Mouse (Mus musculus) G1E-ER4 (cell line): Measurements from ENCODE around the gene Gstt4. TPM values are rescaled to one million over a fixed set of nuclear protein-coding genes. Genes with fewer than 3 reads are reported as not detected.

ENCODE experiments used
- GATA1 ChIP-seq: IDR thresholded peaks from one replicate; pipeline ENCODE4 v1.8.0; 2012; ENCODE audit warnings: low read length, inconsistent platforms
- polyA plus RNA-seq: library from polyadenylated mRNA; stranded (reverse); fragments of >175 nt; gene quantifications from 2 replicates; pipeline ENCODE4 v1.2.3, GENCODE M21; 2012

Gstt4 gene
- polyA plus RNA-seq, 1 experiment: not detected

GRCm38 (mm10) chr10:75777885-75778284 is 44.5 kb downstream of the Gstt4 start:
- no peak for TF ChIP-seq GATA1

- TF ChIP-seq GATA1: no peak
Measured at GRCm38 (mm10) chr10:75776562-75776961, 45.8 kb downstream of the Gstt4 start.

- TF ChIP-seq GATA1: no peak
Measured at GRCm38 (mm10) chr10:75774587-75774986, 47.8 kb downstream of the Gstt4 start.

DNA sequence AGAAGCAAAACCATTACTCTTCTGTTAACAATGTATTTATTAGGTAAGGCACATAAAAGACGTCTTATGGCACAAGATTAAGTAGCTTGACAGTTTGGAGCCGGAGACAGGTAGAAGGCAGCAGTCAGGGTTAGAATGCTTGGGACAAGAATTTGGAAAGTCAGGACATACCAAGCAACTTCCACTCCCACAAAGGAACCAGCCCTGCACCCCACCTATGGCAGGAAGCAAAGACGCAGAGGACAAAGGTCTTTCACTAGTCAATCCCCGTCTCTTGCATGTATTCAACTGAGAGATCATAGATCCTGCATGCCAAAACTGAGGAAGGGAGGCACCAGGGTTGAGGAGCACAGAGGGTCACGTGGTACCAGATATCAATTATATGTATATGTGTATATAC is 48.2 kb downstream of the Gstt4 start:
- TF ChIP-seq GATA1: no peak

DNA sequence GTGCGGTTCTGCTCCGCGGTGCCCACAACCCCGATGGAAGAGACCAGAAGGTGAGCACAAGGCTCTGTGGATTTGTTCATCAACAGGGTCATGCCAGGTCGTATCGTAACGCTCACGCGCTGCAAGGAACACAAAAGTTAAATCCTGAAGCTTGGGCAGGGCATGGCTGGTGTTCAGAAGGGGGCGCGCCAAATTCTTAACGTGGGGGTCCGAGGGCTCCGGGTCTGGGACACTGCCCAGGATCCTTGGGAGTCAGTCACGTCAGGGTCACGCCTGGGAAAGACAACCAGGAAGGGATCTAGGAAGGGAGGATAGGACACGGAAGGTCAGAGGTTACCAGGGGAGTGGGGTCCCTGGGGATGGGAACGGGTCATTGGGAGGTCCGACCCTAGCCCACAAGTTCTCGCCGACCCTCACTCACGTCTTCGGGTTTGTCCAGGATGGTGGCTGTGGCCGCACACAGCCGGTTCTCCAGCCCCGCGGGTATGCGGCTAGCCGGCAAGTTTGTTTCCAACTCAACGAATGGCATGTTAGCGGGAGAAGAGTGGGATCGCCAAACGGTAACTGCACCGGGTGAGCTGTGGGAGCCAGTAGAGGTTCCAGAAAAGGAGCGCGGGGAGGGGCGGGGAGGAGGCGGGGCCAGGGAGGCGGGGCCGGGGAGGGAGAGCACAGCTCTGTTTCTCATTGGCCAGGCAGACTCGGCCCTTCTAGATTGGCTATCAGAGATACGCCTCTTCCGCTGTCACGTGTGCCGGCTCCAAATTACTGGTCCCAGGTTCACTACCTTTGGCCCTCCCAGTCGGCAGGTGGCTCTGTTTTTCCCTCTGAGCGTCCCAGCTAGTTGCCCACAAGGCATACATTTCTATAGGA is 49.3 kb downstream of the Gstt4 start, which contains the start of gene Ddt:
Gene Ddt, minus strand, starts transcription at position 620 of the 870 bp plus-strand sequence.
- TF ChIP-seq GATA1: no peak

GRCm38 (mm10) chr10:75766856-75767255 is 55.5 kb downstream of the Gstt4 start:
- no peak for TF ChIP-seq GATA1

Other genes starting within 250 kb of the Gstt4 start
- gene Ggt5, start 233.2 kb downstream of the Gstt4 start, polyA plus RNA-seq: 0.10 TPM in 1 of 2 replicates, not detected in the other
- 0.04 and 0.05 TPM in 2 replicates for gene Susd2, start 178.5 kb downstream of the Gstt4 start, polyA plus RNA-seq
- gene Cabin1, start 58.2 kb downstream of the Gstt4 start, polyA plus RNA-seq: 64.0 and 70.9 TPM in 2 replicates
- gene Ddt, start 49.1 kb downstream of the Gstt4 start, polyA plus RNA-seq: 66.4 and 68.5 TPM in 2 replicates
- not detected in 2 replicates for gene Gm20441, start 41.6 kb downstream of the Gstt4 start, polyA plus RNA-seq
- 0.25 and 0.31 TPM in 2 replicates for gene Gstt3, start 41.1 kb downstream of the Gstt4 start, polyA plus RNA-seq
- not detected in 2 replicates for gene Gstt1, start 24.0 kb downstream of the Gstt4 start, polyA plus RNA-seq
- gene Gstt2, start 14.9 kb upstream of the Gstt4 start, polyA plus RNA-seq: 7.3 and 8.5 TPM in 2 replicates
- 3,863 and 3,963 TPM in 2 replicates for gene Mif, start 37.7 kb upstream of the Gstt4 start, polyA plus RNA-seq
- gene Derl3, start 70.9 kb upstream of the Gstt4 start, polyA plus RNA-seq: 0.27 and 0.36 TPM in 2 replicates
- 253 and 299 TPM in 2 replicates for gene Smarcb1, start 99.1 kb upstream of the Gstt4 start, polyA plus RNA-seq
- gene Chchd10, start 110.6 kb upstream of the Gstt4 start, polyA plus RNA-seq: 585 and 819 TPM in 2 replicates
- 0.12 TPM in 1 of 2 replicates, not detected in the other for gene Mmp11, start 114.0 kb upstream of the Gstt4 start, polyA plus RNA-seq
- not detected in 2 replicates for gene Gm867, start 118.1 kb upstream of the Gstt4 start, polyA plus RNA-seq
- gene Vpreb3, start 120.5 kb upstream of the Gstt4 start, polyA plus RNA-seq: not detected in 2 replicates
- gene Gm5134, start 132.0 kb upstream of the Gstt4 start, polyA plus RNA-seq: not detected in 2 replicates
- gene Zfp280b, start 210.1 kb upstream of the Gstt4 start, polyA plus RNA-seq: 7.0 and 8.8 TPM in 2 replicates